In the genomic region with DNA sequence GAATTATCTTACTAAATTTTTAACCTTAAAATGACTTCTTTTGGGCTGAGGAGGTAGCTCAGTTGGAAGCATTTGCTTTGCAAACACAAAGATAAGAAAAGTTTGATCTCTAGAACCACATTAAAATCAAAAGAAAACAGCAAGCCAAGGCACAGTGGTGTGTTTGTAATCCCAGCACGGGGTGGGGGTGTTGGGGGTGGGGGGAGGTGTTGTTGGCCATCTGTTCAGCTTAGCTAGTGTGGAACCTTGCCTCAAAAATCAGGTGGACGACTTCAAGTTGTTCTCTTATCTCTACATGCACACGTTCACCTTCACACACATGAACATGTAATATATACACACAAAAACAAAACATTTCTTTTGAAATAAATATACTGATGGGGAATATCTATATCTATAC, we compare ENCODE assay signal across 13 mouse cellular contexts.
"Had no signal": no experiment of that assay in that cellular context is flagged by ENCODE, and none has a peak within 500 bp of the region (broad histone marks: within the 10 kb centered on the region; RNA-seq: fewer than 3 reads in every experiment).

No protein-coding gene starts in this region.

- DNase-seq: lung, adult 18-20 months; lung, embryonic 14.5 days; lung, postnatal 10 days; lung, postnatal 4 days; midbrain, embryonic 14.5 days; retina, postnatal 1 day; right cerebral cortex, adult 18-20 months; right cerebral cortex, postnatal 25 days; right cerebral cortex, postnatal 4 days; spleen, adult 18-20 months; thymus, adult 18-20 months; thymus, postnatal 14 days; thymus, postnatal 36 days had no signal
